Mouse (Mus musculus) forebrain, embryonic 10.5 days (tissue): ENCODE results near the gene Pdia5. TPM values are rescaled to one million over a fixed set of nuclear protein-coding genes. Genes with fewer than 3 reads are reported as not detected.

Experiments used
- DNase-seq: peaks from one replicate; pipeline ENCODE4 v3.0.0-alpha.2; 2017; ENCODE audit warnings: low spot score; ENCODE audit errors: extremely low spot score
- H3K27ac ChIP-seq: fragments of 300-500 bp; sonication (generic); 2 replicates; pipeline ENCODE4 v1.5.1; 2016; ENCODE audit warnings: mild to moderate bottlenecking
- H3K27me3 ChIP-seq: fragments of 300-500 bp; sonication (generic); 2 replicates; pipeline ENCODE4 v1.6.1; 2016; ENCODE audit warnings: mild to moderate bottlenecking; ENCODE audit not compliant: poor library complexity, severe bottlenecking
- H3K36me3 ChIP-seq: fragments of 300-500 bp; sonication (generic); replicated peaks from 2 replicates; pipeline ENCODE4 v1.6.1; 2016; ENCODE audit warnings: mild to moderate bottlenecking, moderate library complexity
- H3K4me1 ChIP-seq: fragments of 300-500 bp; sonication (generic); 2 replicates; pipeline ENCODE4 v1.6.1; 2016
- H3K4me3 ChIP-seq: fragments of 300-500 bp; sonication (generic); 2 replicates; pipeline ENCODE4 v1.5.1; 2016; ENCODE audit warnings: mild to moderate bottlenecking, moderate library complexity
- H3K9me3 ChIP-seq: fragments of 300-500 bp; sonication (generic); 2 replicates; pipeline ENCODE4 v1.6.1; 2016; ENCODE audit warnings: mild to moderate bottlenecking, moderate library complexity
- WGBS: fragments of 180-500 bp; shearing (Covaris S2); methylation state at CpG from one replicate; pipeline ENCODE4 v1.1.7; 2016; 5-methylcytosine and 5-hydroxymethylcytosine counted together
- polyA plus RNA-seq: library from polyadenylated mRNA; unstranded; fragments of >200 nt; fragmentation: Nextera tagmentation; extraction: Ambion mirVana; gene quantifications from 2 replicates; pipeline ENCODE4 v1.2.1, GENCODE M21; 2016

Pdia5 gene
- polyA plus RNA-seq, 1 experiment from 2014 or later, result 19.1 TPM

DNA sequence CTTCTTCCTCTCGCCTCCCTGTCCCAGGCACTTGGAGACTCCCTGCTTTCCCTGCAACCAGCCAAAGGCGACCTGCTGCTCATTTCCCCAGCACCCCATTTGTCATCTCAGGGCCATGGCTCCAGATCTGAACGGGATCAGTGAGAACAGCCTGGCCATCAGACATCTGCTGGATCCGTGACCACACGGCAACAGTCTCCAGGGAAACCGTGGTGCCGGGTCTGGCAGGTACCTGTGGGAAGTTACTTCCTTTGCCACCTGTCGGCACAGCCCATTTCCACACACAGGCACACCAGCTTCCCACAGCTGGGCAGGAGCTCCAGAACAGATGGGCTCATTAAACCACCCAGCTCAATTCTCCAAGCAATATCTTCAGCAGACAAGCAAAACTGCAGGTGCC is 33.2 kb downstream of the Pdia5 start:
- no peaks in the 10 kb centered on the region for H3K9me3 ChIP-seq
- no peak for DNase-seq
- H3K27me3 ChIP-seq, result no peaks in the 10 kb centered on the region
- H3K27ac ChIP-seq, result no peak overlapping the region
- WGBS, result 91% methylated on average over 8 of the region's 8 CpGs
- H3K4me1 ChIP-seq, result peaks cover 12% of the 10 kb centered on the region
- peaks cover 60% of the 10 kb centered on the region for H3K36me3 ChIP-seq
- H3K4me3 ChIP-seq, result no peak overlapping the region

DNA sequence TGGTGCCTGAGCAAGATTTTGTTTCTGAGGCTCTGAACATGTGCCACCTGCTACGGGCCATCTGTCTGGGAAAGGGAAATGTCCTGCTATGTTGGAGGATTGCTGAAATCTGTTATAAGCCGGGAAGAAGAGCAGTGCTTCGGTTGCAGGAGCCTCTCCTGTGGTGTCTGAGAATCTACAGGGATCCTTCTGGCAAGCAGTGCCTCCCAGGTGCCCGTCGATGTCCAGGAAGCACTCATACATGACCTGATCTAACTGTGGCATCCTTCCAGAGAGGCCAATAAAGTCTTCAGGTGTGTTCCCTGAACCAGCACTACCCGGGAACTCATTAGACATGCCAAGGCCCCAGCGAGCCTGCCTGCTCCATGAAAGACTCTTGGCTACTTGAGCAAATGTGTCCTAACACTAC is 33.7 kb downstream of the Pdia5 start:
- 94% methylated on average over 7 of the region's 7 CpGs for WGBS
- Histone ChIP-seq H3K27ac (no peak overlapping the region), H3K9me3 (no peaks in the 10 kb centered on the region), H3K36me3 (peaks cover 55% of the 10 kb centered on the region), H3K4me3 (no peak overlapping the region), H3K27me3 (no peaks in the 10 kb centered on the region), H3K4me1 (peaks cover 12% of the 10 kb centered on the region)
- DNase-seq, result no peak

DNA sequence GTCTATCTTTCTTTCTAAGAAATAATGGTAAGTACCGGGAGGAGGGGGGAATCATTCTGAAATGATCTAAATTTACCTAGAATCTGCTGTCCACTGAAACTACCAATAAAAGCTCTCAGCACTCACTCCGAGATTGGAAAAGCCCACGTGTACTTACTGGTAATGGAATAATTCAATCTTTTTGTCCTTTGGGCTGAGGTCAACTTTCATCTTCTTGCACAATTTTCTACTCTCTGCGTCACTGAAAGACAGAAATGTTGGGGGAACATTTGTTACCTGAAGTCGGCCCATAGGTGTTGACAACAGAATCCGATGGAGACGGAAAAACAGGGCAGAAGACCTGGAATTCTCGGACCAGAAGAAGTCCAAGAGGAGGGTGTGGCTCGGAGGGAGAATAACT is 34.4 kb downstream of the Pdia5 start:
- 94% methylated on average over 9 of the region's 9 CpGs for WGBS
- H3K9me3 ChIP-seq, result no peaks in the 10 kb centered on the region

DNA sequence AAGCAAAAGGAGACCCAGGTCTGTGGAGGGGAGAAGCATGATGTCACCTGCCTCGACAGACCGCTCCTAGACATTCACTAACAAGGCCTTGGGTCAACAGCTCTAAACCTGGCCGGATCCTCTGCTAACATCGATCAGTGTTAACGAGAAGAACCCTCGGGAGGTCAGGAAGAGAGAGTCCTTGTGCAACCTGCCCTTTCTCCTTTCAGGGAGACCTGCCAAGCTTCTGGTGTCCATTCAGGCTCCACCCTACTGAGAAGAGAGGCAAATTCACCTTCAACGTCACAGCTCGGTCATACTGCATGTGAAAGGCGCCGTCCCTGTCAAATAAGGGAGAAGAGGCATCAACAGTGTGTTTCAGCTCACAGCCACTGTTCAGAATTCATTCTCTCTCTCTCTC is 34.9 kb downstream of the Pdia5 start:
- Histone ChIP-seq H3K27ac (no peak overlapping the region), H3K27me3 (no peaks in the 10 kb centered on the region), H3K9me3 (no peaks in the 10 kb centered on the region), H3K4me1 (peaks cover 12% of the 10 kb centered on the region), H3K4me3 (no peak overlapping the region), H3K36me3 (peaks cover 44% of the 10 kb centered on the region)
- 94% methylated on average over 10 of the region's 10 CpGs for WGBS
- no peak for DNase-seq

More for the DNA sequence above, 34.4 kb downstream of the Pdia5 start:
- Histone ChIP-seq H3K27me3 (no peaks in the 10 kb centered on the region), H3K4me1 (peaks cover 12% of the 10 kb centered on the region), H3K36me3 (peaks cover 48% of the 10 kb centered on the region), H3K4me3 (no peak overlapping the region), H3K27ac (no peak overlapping the region)
- DNase-seq, result no peak

DNA sequence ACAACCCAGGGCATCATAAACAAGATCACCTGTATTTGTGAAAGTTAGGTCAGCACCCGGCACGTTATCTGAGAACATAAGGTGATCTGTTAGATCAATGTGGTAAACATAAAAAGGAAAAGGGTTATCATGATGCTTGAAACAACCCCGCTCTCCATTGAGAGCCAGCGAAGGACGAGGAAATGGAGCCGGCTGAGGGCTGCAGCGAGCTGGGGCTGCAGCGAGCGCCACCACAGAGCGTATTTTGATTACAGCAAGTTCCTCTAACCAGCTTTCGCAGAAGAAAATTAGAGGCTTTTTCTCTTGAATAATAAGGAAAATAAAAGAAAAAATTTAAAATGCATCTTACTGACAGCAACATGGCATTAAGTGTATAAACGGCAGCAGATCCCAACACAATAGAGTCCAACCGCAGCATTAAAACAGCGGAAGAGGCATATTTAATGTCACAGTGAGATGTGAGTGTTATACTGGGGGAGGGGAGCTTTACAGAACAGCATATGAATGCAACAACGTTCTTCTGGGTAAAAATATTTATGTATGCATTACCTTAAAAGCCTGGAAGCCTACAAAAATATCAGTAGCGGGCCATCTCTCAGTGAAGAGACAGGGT is 40.5 kb downstream of the Pdia5 start:
- no peaks in the 10 kb centered on the region for H3K27me3 ChIP-seq
- 95% methylated on average over 16 of the region's 16 CpGs for WGBS
- no peak for DNase-seq
- H3K36me3 ChIP-seq, result peaks cover 37% of the 10 kb centered on the region
- 0 out of 2 replicates have a peak, but pooled peaks cover 3% of the 10 kb centered on the region for H3K4me1 ChIP-seq
- H3K9me3 ChIP-seq, result no peaks in the 10 kb centered on the region
- H3K4me3 ChIP-seq, result no peak overlapping the region
- H3K27ac ChIP-seq, result no peak overlapping the region

DNA sequence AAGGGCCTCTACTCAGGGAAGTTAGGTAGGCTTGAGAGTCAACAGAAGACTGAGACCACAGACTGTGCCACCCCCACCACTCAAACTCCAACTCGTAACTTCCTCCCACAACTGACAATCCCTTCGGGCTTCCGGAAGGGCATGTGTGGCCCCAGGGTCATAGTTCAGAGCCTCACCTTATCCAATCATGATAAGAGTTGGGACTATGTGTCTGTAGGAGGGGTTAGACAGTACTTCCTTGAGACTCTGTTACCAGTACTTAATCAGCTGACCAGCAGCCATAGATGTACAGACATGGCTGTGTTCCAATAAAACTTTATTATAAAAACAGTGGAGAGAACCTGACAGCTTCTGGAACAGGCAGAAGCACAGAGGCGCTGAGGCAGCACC is 48.7 kb downstream of the Pdia5 start:
- 0 out of 2 replicates have a peak, but pooled peaks cover 3% of the 10 kb centered on the region for H3K4me1 ChIP-seq
- no peak overlapping the region for H3K4me3 ChIP-seq
- H3K27me3 ChIP-seq, result no peaks in the 10 kb centered on the region
- no peak for DNase-seq
- peaks cover 23% of the 10 kb centered on the region for H3K36me3 ChIP-seq
- no peak overlapping the region for H3K27ac ChIP-seq
- H3K9me3 ChIP-seq, result no peaks in the 10 kb centered on the region; the same call in 1 of the 2 replicates
- 97% methylated on average over 4 of the region's 4 CpGs for WGBS

DNA sequence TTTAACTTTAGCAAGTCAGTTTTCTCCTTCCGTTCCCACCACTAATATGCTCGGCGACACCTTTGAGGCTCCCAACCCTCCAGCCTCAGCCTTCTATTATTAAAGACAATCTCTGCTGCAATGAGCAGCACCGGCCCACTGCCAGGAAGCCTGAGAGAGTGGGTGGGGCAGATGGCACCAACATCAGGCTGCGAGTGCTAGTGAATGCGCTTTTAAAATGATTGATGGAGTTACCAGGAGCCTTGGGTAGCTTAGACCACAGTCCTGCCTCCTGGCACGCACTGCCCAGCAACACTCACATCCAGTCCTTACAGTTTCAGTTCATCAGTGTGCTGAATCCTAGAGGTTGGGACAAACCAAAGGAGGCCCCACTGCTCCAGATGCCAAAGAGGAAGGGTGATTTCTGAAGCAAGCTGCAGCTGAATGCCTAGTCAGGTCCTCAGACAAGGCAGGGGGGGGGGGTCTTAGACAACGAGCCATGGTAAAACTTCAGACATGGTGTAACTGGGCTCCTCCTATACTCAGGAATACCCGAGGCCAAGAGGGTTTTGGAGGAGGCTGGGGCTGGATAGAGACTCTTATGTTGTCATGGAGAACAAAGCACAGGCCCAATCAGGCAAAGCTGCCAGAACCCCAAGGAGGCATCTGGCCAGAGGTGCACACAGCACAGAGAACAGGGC is 49.2 kb downstream of the Pdia5 start:
- no peak overlapping the region for H3K4me3 ChIP-seq
- 0 out of 2 replicates have a peak, but pooled peaks cover 3% of the 10 kb centered on the region for H3K4me1 ChIP-seq
- 94% methylated on average over 9 of the region's 9 CpGs for WGBS
- no peak for DNase-seq
- H3K36me3 ChIP-seq, result peaks cover 28% of the 10 kb centered on the region
- no peaks in the 10 kb centered on the region; the same call in 1 of the 2 replicates for H3K9me3 ChIP-seq
- H3K27me3 ChIP-seq, result no peaks in the 10 kb centered on the region
- 0 out of 2 replicates have a peak overlapping the region, but pooled peaks have one; percentile 5 for H3K27ac ChIP-seq

DNA sequence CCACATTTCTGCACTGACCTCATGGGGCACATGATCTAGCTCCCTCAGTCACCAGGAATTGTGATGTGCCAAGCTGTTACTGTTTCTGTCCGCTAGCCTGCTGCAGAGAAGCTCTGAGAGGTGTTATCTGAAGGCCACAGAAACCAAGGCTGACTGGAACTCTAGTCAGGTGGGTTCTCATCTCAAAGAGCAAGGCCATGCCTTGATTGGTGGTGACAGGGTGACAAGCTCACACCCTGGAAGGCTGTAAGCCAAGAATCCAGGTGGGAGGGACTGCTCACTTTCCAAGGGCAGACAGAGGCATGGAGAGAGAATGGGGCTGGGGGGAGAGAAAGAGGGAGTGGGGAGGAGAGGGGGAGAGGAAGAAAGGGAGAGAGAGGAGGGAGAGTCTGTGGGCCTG is 51.6 kb downstream of the Pdia5 start:
- DNase-seq, result no peak
- Histone ChIP-seq H3K9me3 (no peaks in the 10 kb centered on the region; the same call in 1 of the 2 replicates), H3K4me1 (0 out of 2 replicates have a peak, but pooled peaks cover 3% of the 10 kb centered on the region), H3K4me3 (no peak overlapping the region), H3K27ac (no peak overlapping the region), H3K36me3 (peaks cover 49% of the 10 kb centered on the region), H3K27me3 (no peaks in the 10 kb centered on the region)
- 86% methylated on average over 1 of the region's 1 CpGs for WGBS

DNA sequence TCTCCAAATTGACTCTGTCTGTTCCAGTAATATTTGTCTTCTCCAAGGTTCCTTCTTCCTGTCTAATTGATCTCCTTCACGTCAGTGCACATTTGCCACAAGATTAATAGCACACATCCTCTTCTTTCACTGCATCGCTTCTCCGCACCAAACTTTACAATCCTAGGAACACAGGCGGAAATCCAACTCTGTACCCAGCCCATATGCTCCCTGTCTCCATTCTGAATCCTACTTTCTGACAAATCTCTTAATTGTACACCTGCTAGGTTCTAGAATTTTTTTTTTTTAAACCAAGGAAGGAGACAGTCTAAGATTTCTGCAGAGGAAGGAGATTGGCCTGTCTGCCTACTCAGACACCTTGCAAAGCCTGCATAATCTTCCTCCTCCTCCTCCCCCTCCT is 59.1 kb downstream of the Pdia5 start:
- Histone ChIP-seq H3K9me3 (no peaks in the 10 kb centered on the region), H3K27ac (no peak overlapping the region), H3K36me3 (peaks cover 28% of the 10 kb centered on the region), H3K4me1 (no peaks in the 10 kb centered on the region), H3K4me3 (no peak overlapping the region), H3K27me3 (no peaks in the 10 kb centered on the region)
- 90% methylated on average over 4 of the region's 4 CpGs for WGBS
- DNase-seq, result no peak

DNA sequence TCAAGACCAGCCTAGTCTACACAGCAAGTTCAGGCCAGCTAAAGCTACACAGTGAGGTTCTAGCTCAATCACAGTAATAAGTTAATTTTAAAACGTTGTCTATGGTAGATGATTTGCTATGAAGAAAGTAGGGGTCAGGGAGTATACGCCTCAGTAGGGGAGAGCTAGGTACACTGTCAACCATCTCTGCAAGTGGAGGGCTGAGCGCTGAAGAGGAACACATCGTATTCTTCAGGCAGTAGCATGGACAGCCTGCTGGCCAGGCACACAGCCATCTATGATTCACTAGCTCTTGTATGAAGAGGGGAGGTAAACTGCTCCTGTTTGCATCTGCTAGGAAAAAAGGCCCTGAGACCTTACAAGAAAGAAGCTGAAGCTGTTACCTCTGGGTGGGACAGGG is 65.7 kb downstream of the Pdia5 start:
- no peaks in the 10 kb centered on the region for H3K27me3 ChIP-seq
- H3K4me3 ChIP-seq, result no peak overlapping the region
- H3K4me1 ChIP-seq, result peaks cover 17% of the 10 kb centered on the region
- 87% methylated on average over 4 of the region's 4 CpGs for WGBS
- no peak for DNase-seq
- no peak overlapping the region for H3K27ac ChIP-seq
- peaks cover 9% of the 10 kb centered on the region for H3K36me3 ChIP-seq
- H3K9me3 ChIP-seq, result no peaks in the 10 kb centered on the region

DNA sequence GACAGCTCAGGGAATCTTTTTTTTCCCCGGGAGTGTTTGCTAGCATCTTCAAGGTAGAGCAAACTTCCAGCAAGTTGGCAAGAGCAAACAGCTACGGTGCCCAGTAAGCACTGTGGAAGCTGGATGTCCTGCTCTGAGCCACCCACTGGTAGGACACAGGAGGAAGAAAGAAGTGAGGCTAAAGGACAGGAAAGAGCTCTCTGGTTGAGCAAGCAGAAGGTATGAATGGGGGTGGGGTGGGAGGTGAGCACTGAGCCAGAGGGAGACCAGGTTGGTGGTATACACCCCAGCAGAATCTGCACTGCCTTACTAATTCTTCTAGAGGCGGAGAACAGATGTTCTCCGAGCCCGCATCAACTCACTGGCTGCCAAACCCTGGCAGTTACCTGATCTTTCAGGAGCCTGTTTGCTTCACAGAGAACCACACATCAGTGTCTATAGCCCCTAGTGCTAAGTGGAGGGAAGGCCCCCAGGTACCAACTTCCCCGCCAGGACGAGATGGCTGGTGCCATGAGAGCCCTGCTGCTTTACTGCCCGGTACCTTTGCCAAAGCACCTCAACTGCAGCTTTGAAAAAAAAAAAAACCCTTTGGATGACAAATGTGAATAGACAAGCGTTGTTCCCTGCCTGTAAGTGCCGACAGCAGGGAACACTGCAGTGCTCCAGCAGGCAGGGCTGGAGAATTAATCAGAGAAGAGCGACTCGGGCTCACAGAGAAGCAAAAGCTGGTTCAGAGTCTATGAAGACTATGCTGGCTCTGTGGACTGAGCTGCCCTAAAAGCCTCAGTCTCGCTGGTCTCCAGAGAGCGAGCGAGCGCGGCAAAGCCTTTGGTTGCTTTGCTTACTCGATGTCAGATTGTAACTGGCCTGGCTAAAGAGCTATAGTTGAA is 67.2 kb downstream of the Pdia5 start:
- no peak for DNase-seq
- Histone ChIP-seq H3K4me3 (no peak overlapping the region), H3K36me3 (peaks cover 5% of the 10 kb centered on the region; the same call in 1 of the 2 replicates), H3K9me3 (no peaks in the 10 kb centered on the region), H3K27me3 (no peaks in the 10 kb centered on the region), H3K4me1 (peaks cover 17% of the 10 kb centered on the region), H3K27ac (no peak overlapping the region)
- WGBS, result 62% methylated on average over 18 of the region's 18 CpGs

DNA sequence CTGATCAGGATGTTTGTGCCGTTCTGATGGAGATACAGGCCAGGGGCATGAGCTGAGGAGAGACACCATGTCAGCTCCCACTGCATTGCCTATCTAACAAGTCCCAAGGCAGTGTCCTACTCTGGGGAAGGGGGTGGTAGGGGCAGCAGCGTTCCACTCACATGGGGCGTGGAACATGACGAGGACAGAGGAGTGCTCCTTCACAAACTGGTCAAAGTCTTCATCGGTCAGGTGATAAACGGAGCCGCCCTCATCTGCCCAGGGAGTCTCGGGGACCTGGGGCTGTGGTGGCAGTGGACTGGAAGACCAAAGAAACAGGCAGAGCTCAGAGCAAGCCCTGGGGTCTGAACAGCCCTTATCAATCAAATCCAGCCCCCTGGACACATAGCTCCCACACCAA is 68.0 kb downstream of the Pdia5 start:
- H3K9me3 ChIP-seq, result no peaks in the 10 kb centered on the region
- no peak overlapping the region for H3K4me3 ChIP-seq
- no peak overlapping the region for H3K27ac ChIP-seq
- WGBS, result 91% methylated on average over 8 of the region's 8 CpGs
- peaks cover 17% of the 10 kb centered on the region for H3K4me1 ChIP-seq
- peaks cover 5% of the 10 kb centered on the region; the same call in 1 of the 2 replicates for H3K36me3 ChIP-seq
- no peaks in the 10 kb centered on the region for H3K27me3 ChIP-seq
- no peak for DNase-seq
